Mouse (Mus musculus): ENCODE results near the gene C130074G19Rik. TPM values are rescaled to one million over a fixed set of nuclear protein-coding genes. Genes with fewer than 3 reads are reported as not detected.

C130074G19Rik gene
- total and polyA plus RNA-seq, 3 experiments, result not detected

GRCm38 (mm10) chr1:184918227-184918888, 35.3 kb upstream of the C130074G19Rik start:
- ATAC-seq (ENCODE audit: extremely low read depth, insufficient number of reproducible peaks, low FRiP score, poor library complexity, severe bottlenecking), result peak; percentile 28; the same call in 1 of the 2 replicates
- no peak for DNase-seq (ENCODE audit: low spot score)

GRCm38 (mm10) chr1:184912336-184912735, 29.3 kb upstream of the C130074G19Rik start:
- TF ChIP-seq CTCF (IDR thresholded peaks at IDR 0.05; ENCODE audit: low read depth, low read length) (no peak), TAL1 (conservative IDR thresholded peaks at IDR 0.05; ENCODE audit: low read depth, low read length) (no peak), POLR2AphosphoS5 (IDR thresholded peaks at IDR 0.05; ENCODE audit: insufficient replicate concordance, low read depth, low read length) (no peak)
- Histone ChIP-seq H3K4me1 (ENCODE audit: insufficient read depth, low read depth, low read length) (no peaks in the 10 kb centered on the region), H3K27me3 (ENCODE audit: insufficient read depth, low read length) (peaks cover 2% of the 10 kb centered on the region; the same call in 1 of the 2 replicates), H3K9me3 (replicated peaks) (no peaks in the 10 kb centered on the region), H3K36me3 (replicated peaks) (no peaks in the 10 kb centered on the region), H3K4me3 (ENCODE audit: low read depth, low read length) (no peak overlapping the region)
- ATAC-seq (ENCODE audit: extremely low read depth, insufficient number of reproducible peaks, low FRiP score, poor library complexity, severe bottlenecking) (no peak), DNase-seq (ENCODE audit: low spot score) (no peak)

More at GRCm38 (mm10) chr1:184918227-184918888, 35.3 kb upstream of the C130074G19Rik start:
- TF ChIP-seq CTCF (IDR thresholded peaks at IDR 0.05; ENCODE audit: low read depth, low read length), result 0 out of 2 replicates have a peak, but pooled peaks have one; percentile 34
- no peak for TF ChIP-seq TAL1 (conservative IDR thresholded peaks at IDR 0.05; ENCODE audit: low read depth, low read length)
- Histone ChIP-seq H3K4me1 (ENCODE audit: insufficient read depth, low read depth, low read length) (no peaks in the 10 kb centered on the region), H3K9me3 (replicated peaks) (no peaks in the 10 kb centered on the region), H3K36me3 (replicated peaks) (no peaks in the 10 kb centered on the region), H3K4me3 (ENCODE audit: low read depth, low read length) (no peak overlapping the region), H3K27me3 (ENCODE audit: insufficient read depth, low read length) (0 out of 2 replicates have a peak, but pooled peaks cover 5% of the 10 kb centered on the region)

- Histone ChIP-seq H3K9me3 (replicated peaks) (no peaks in the 10 kb centered on the region), H3K4me1 (ENCODE audit: insufficient read depth, low read depth, low read length) (no peaks in the 10 kb centered on the region), H3K36me3 (replicated peaks) (no peaks in the 10 kb centered on the region), H3K27me3 (ENCODE audit: insufficient read depth, low read length) (peaks cover 2% of the 10 kb centered on the region; the same call in 1 of the 2 replicates), H3K4me3 (ENCODE audit: low read depth, low read length) (no peak overlapping the region)
- DNase-seq (ENCODE audit: low spot score), result no peak
- ATAC-seq (ENCODE audit: extremely low read depth, insufficient number of reproducible peaks, low FRiP score, poor library complexity, severe bottlenecking), result no peak
- no peak for TF ChIP-seq GATA1 (IDR thresholded peaks at IDR 0.05; ENCODE audit: borderline replicate concordance, low read length)
- no peak for TF ChIP-seq POLR2AphosphoS5 (IDR thresholded peaks at IDR 0.05; ENCODE audit: insufficient replicate concordance, low read depth, low read length)
- TF ChIP-seq GATA2 (IDR thresholded peaks at IDR 0.05; ENCODE audit: borderline replicate concordance, low read depth, low read length), result no peak
- TF ChIP-seq TAL1 (conservative IDR thresholded peaks at IDR 0.05; ENCODE audit: low read depth, low read length), result no peak
- TF ChIP-seq CTCF (IDR thresholded peaks at IDR 0.05; ENCODE audit: low read depth, low read length), result no peak
These were observed 28.8 kb upstream of the C130074G19Rik start for GRCm38 (mm10) chr1:184911861-184912260.

GRCm38 (mm10) chr1:184908558-184908957, 25.5 kb upstream of the C130074G19Rik start:
- H3K4me3 ChIP-seq (ENCODE audit: low read depth, low read length), result no peak overlapping the region

GRCm38 (mm10) chr1:184905904-184906745, 23.1 kb upstream of the C130074G19Rik start:
- Histone ChIP-seq H3K4me1 (ENCODE audit: insufficient read depth, low read depth, low read length) (no peaks in the 10 kb centered on the region), H3K36me3 (replicated peaks) (no peaks in the 10 kb centered on the region), H3K9me3 (replicated peaks) (no peaks in the 10 kb centered on the region), H3K4me3 (ENCODE audit: low read depth, low read length) (no peak overlapping the region), H3K27me3 (ENCODE audit: insufficient read depth, low read length) (peaks cover 3% of the 10 kb centered on the region; the same call in 1 of the 2 replicates)
- ATAC-seq (ENCODE audit: extremely low read depth, insufficient number of reproducible peaks, low FRiP score, poor library complexity, severe bottlenecking) (no peak), DNase-seq (ENCODE audit: low spot score) (no peak)
- TF ChIP-seq CTCF (IDR thresholded peaks at IDR 0.05; ENCODE audit: low read depth, low read length) (no peak), GATA1 (IDR thresholded peaks at IDR 0.05; ENCODE audit: borderline replicate concordance, low read length) (no peak), GATA2 (IDR thresholded peaks at IDR 0.05; ENCODE audit: borderline replicate concordance, low read depth, low read length) (no peak), TAL1 (conservative IDR thresholded peaks at IDR 0.05; ENCODE audit: low read depth, low read length) (no peak), POLR2AphosphoS5 (IDR thresholded peaks at IDR 0.05; ENCODE audit: insufficient replicate concordance, low read depth, low read length) (no peak)

More at GRCm38 (mm10) chr1:184908558-184908957, 25.5 kb upstream of the C130074G19Rik start:
- no peak for ATAC-seq (ENCODE audit: extremely low read depth, insufficient number of reproducible peaks, low FRiP score, poor library complexity, severe bottlenecking)
- Histone ChIP-seq H3K27me3 (ENCODE audit: insufficient read depth, low read length) (peaks cover 2% of the 10 kb centered on the region; the same call in 1 of the 2 replicates), H3K4me1 (ENCODE audit: insufficient read depth, low read depth, low read length) (no peaks in the 10 kb centered on the region), H3K36me3 (replicated peaks) (no peaks in the 10 kb centered on the region), H3K9me3 (replicated peaks) (no peaks in the 10 kb centered on the region)
- no peak for DNase-seq (ENCODE audit: low spot score)
- TF ChIP-seq CTCF (IDR thresholded peaks at IDR 0.05; ENCODE audit: low read depth, low read length) (no peak), GATA1 (IDR thresholded peaks at IDR 0.05; ENCODE audit: borderline replicate concordance, low read length) (no peak), POLR2AphosphoS5 (IDR thresholded peaks at IDR 0.05; ENCODE audit: insufficient replicate concordance, low read depth, low read length) (no peak), GATA2 (IDR thresholded peaks at IDR 0.05; ENCODE audit: borderline replicate concordance, low read depth, low read length) (no peak), TAL1 (conservative IDR thresholded peaks at IDR 0.05; ENCODE audit: low read depth, low read length) (no peak)

GRCm38 (mm10) chr1:184905371-184905770, 22.4 kb upstream of the C130074G19Rik start:
- Histone ChIP-seq H3K36me3 (replicated peaks) (no peaks in the 10 kb centered on the region), H3K4me1 (ENCODE audit: insufficient read depth, low read depth, low read length) (no peaks in the 10 kb centered on the region), H3K27me3 (ENCODE audit: insufficient read depth, low read length) (peaks cover 3% of the 10 kb centered on the region; the same call in 1 of the 2 replicates), H3K4me3 (ENCODE audit: low read depth, low read length) (no peak overlapping the region), H3K9me3 (replicated peaks) (no peaks in the 10 kb centered on the region)
- TF ChIP-seq TAL1 (conservative IDR thresholded peaks at IDR 0.05; ENCODE audit: low read depth, low read length), result no peak
- TF ChIP-seq CTCF (IDR thresholded peaks at IDR 0.05; ENCODE audit: low read depth, low read length), result no peak
- TF ChIP-seq GATA2 (IDR thresholded peaks at IDR 0.05; ENCODE audit: borderline replicate concordance, low read depth, low read length), result no peak
- ATAC-seq (ENCODE audit: extremely low read depth, insufficient number of reproducible peaks, low FRiP score, poor library complexity, severe bottlenecking), result no peak
- no peak for DNase-seq (ENCODE audit: low spot score)
